Mouse (Mus musculus) intestine, postnatal 0 days (tissue): ENCODE measurements around the gene Supt20. TPM values are rescaled to one million over a fixed set of nuclear protein-coding genes. Genes with fewer than 3 reads are reported as not detected.

ENCODE experiments used
- ATAC-seq: fragments of 200-750 bp; cut with Nextera tagmentation; 2 replicates; pipeline ENCODE4 v1.8.0; 2017; ENCODE audit warnings: mild to moderate bottlenecking, moderate TSS enrichment, moderate library complexity
- H3K27ac ChIP-seq: fragments of 300-500 bp; sonication (generic); 2 replicates; pipeline ENCODE4 v1.5.1; 2014; ENCODE audit warnings: mild to moderate bottlenecking, low read depth, low read length, moderate library complexity
- H3K27me3 ChIP-seq: fragments of 300-500 bp; sonication (generic); replicated peaks from 2 replicates; pipeline ENCODE4 v1.6.1; 2014; ENCODE audit warnings: low read length, mixed read lengths; ENCODE audit not compliant: control insufficient read depth, insufficient read depth
- H3K36me3 ChIP-seq: fragments of 300-500 bp; sonication (generic); 2 replicates; pipeline ENCODE4 v1.6.1; 2014; ENCODE audit warnings: mild to moderate bottlenecking, moderate library complexity; ENCODE audit not compliant: control insufficient read depth, insufficient read depth
- H3K4me1 ChIP-seq: fragments of 300-500 bp; sonication (generic); replicated peaks from 2 replicates; pipeline ENCODE4 v1.6.1; 2014; ENCODE audit warnings: antibody characterized with exemption, low read length, mixed read lengths; ENCODE audit not compliant: control insufficient read depth, insufficient read depth
- H3K4me2 ChIP-seq: fragments of 300-500 bp; sonication (generic); replicated peaks from 2 replicates; pipeline ENCODE4 v1.6.1; 2014; ENCODE audit warnings: low read depth, mild to moderate bottlenecking, moderate library complexity
- H3K4me3 ChIP-seq: fragments of 300-500 bp; sonication (generic); 2 replicates; pipeline ENCODE4 v1.5.1; 2014; ENCODE audit warnings: low read depth, low read length
- H3K9ac ChIP-seq: fragments of 300-500 bp; sonication (generic); 2 replicates; pipeline ENCODE4 v1.6.1; 2014; ENCODE audit warnings: mild to moderate bottlenecking, low read depth, low read length
- H3K9me3 ChIP-seq: fragments of 300-500 bp; sonication (generic); 2 replicates; pipeline ENCODE4 v1.6.1; 2016; ENCODE audit warnings: mixed run types; ENCODE audit not compliant: control insufficient read depth
- CTCF ChIP-seq: sonication (generic); IDR thresholded peaks from 2 replicates; pipeline ENCODE4 v1.5.1; 2016; ENCODE audit warnings: low read depth, mild to moderate bottlenecking, control low read depth, antibody characterized with exemption, moderate library complexity
- WGBS: fragments of 180-500 bp; shearing (Covaris S2); extraction: QIAGEN DNeasy Blood & Tissue Kit; methylation state at CpG from one replicate; pipeline ENCODE4 v1.1.7; 2014; 5-methylcytosine and 5-hydroxymethylcytosine counted together
- polyA plus RNA-seq: library from polyadenylated mRNA; unstranded; fragments of >200 nt; fragmentation: Nextera tagmentation; extraction: Ambion mirVana; gene quantifications from 2 replicates; pipeline ENCODE4 v1.2.1, GENCODE M21; 2015

Supt20 gene
- polyA plus RNA-seq, 1 experiment from 2014 or later, result 27.5 TPM

GRCm38 (mm10) chr3:54731626-54732150 lies 39.1 kb downstream of the Supt20 start:
- Histone ChIP-seq H3K9me3 (no peaks in the 10 kb centered on the region), H3K9ac (no peak overlapping the region), H3K27ac (no peak overlapping the region), H3K27me3 (no peaks in the 10 kb centered on the region), H3K36me3 (peaks cover 45% of the 10 kb centered on the region), H3K4me3 (no peak overlapping the region), H3K4me2 (no peak overlapping the region), H3K4me1 (no peaks in the 10 kb centered on the region)
- no peak for TF ChIP-seq CTCF
- ATAC-seq, result no peak
- WGBS, result 70% methylated on average over 8 of the region's 8 CpGs

DNA sequence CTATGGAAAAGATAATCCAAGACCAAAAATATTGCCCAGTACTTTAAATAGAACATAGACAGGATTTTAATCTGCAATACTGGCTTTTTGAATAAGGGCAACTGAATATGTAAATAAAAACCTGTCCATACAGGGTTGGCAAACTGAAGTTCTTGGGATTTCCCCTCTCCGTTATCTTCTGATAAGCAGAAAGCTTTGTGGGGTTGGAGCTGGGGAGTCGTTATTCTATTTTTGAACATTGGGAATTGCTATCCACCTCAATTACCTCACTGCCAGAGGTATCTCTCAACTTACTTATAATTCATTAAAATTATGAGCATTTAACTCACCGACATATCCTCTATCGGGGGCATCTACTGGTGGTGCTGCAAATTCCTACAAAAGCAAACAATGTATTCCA lies 39.8 kb downstream of the Supt20 start:
- H3K36me3 ChIP-seq, result peaks cover 38% of the 10 kb centered on the region

GRCm38 (mm10) chr3:54734411-54735246 lies 42.0 kb downstream of the Supt20 start:
- no peaks in the 10 kb centered on the region for H3K4me1 ChIP-seq
- H3K27ac ChIP-seq, result peak overlapping the region; percentile 98
- peak overlapping the region; percentile 91 for H3K4me2 ChIP-seq
- peak overlapping the region; percentile 97 for H3K4me3 ChIP-seq
- peaks cover 28% of the 10 kb centered on the region for H3K36me3 ChIP-seq
- no peaks in the 10 kb centered on the region for H3K9me3 ChIP-seq
- WGBS, result under 1% methylated on average over 80 of the region's 84 CpGs
- peak overlapping the region; percentile 88 for H3K9ac ChIP-seq
- TF ChIP-seq CTCF, result no peak
- peak; percentile 94 for ATAC-seq
- H3K27me3 ChIP-seq, result no peaks in the 10 kb centered on the region

More for the DNA sequence above, 39.8 kb downstream of the Supt20 start:
- WGBS, result 79% methylated on average over 4 of the region's 4 CpGs
- no peak overlapping the region for H3K27ac ChIP-seq
- no peaks in the 10 kb centered on the region for H3K9me3 ChIP-seq
- no peak overlapping the region for H3K9ac ChIP-seq
- no peak for TF ChIP-seq CTCF
- no peak for ATAC-seq
- no peak overlapping the region for H3K4me2 ChIP-seq
- no peaks in the 10 kb centered on the region for H3K27me3 ChIP-seq
- no peaks in the 10 kb centered on the region for H3K4me1 ChIP-seq
- no peak overlapping the region for H3K4me3 ChIP-seq

GRCm38 (mm10) chr3:54735247-54736046 lies 42.8 kb downstream of the Supt20 start, which contains the start of the genes Exosc8 and Alg5:
Gene Exosc8 (minus strand): TSS chr3:54735393.
Gene Alg5 (plus strand): TSS chr3:54735539.
- Histone ChIP-seq H3K9me3 (no peaks in the 10 kb centered on the region), H3K4me1 (no peaks in the 10 kb centered on the region), H3K27ac (peak within 1 kb of the TSS; percentile 98), H3K27me3 (no peaks in the 10 kb centered on the region), H3K4me3 (peak within 1 kb of the TSS; percentile 97), H3K36me3 (peaks cover 26% of the 10 kb centered on the region), H3K4me2 (peak within 1 kb of the TSS; percentile 91), H3K9ac (peak within 1 kb of the TSS; percentile 88)
- WGBS, result under 1% methylated on average over 51 of the region's 65 CpGs
- peak; percentile 95 for TF ChIP-seq CTCF
- peak; percentile 92 for ATAC-seq

- no peak; the same call in 1 of the 2 replicates for TF ChIP-seq CTCF
- 47% methylated on average over 18 of the region's 18 CpGs for WGBS
These were observed 43.7 kb downstream of the Supt20 start for GRCm38 (mm10) chr3:54736101-54736927.

More at GRCm38 (mm10) chr3:54736101-54736927, 43.7 kb downstream of the Supt20 start:
- H3K9ac ChIP-seq, result peak overlapping the region; percentile 88
- peak overlapping the region; percentile 98 for H3K27ac ChIP-seq
- peaks cover 29% of the 10 kb centered on the region for H3K36me3 ChIP-seq
- no peaks in the 10 kb centered on the region for H3K9me3 ChIP-seq
- ATAC-seq, result no peak
- H3K27me3 ChIP-seq, result no peaks in the 10 kb centered on the region
- peak overlapping the region; percentile 97 for H3K4me3 ChIP-seq
- no peaks in the 10 kb centered on the region for H3K4me1 ChIP-seq
- H3K4me2 ChIP-seq, result peak overlapping the region; percentile 91
